Mouse (Mus musculus) lung, postnatal 25 days (tissue): Measurements from ENCODE around the gene Fam241b.

Experiments
- DNase-seq: peaks from one replicate; pipeline ENCODE4 v3.0.0; 2022; ENCODE audit warnings: low spot score

Fam241b gene

GRCm38 (mm10) chr10:62070636-62071035, 73.1 kb downstream of the Fam241b start:
- no peak for DNase-seq

DNA sequence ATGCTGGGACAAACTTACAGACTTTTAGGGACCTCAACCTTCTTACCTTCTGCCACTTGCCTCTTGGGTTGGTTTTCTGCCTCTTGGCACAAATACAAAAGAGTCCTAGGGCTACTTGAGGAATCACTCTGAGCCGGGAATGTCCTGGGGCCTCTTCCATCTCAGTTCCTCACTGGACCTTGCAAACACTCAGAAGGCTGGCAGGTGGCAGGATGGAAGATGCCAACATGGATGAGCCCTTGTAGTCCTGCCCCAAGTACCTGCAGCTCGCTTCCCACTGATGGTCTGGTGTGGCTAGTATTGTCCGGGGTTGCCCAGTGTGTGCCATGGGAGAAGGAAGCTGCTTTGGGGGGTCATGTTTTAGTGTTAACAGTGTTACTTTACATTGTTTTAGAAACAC, 73.8 kb downstream of the Fam241b start:
- DNase-seq, result no peak

- no peak for DNase-seq
Observed at GRCm38 (mm10) chr10:62069398-62069797, 74.3 kb downstream of the Fam241b start.

GRCm38 (mm10) chr10:62068532-62068931, 75.2 kb downstream of the Fam241b start:
- no peak for DNase-seq

DNA sequence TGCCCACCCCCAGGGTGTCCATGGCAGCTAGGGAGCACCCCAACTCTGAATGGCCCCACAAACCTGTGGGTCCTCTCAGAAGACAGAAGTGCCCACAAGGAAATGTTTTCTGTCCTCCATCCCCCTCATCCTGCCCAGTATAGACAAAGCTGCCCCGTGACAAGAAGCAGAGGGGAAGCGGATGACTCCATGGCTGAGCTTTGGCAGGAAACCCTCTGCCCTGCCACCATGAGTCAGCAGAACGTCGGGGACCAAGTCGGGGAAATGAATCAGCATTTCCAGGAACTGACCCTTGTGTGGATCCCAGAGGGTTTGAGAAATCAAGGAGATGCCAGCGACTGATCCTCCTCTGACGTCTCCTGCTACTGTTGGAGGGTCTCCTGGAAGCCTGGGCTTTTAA, 77.5 kb downstream of the Fam241b start:
- DNase-seq, result no peak

- no peak for DNase-seq
Observed at GRCm38 (mm10) chr10:62062786-62063185, 80.9 kb downstream of the Fam241b start.

GRCm38 (mm10) chr10:62060969-62061678, 82.6 kb downstream of the Fam241b start:
- no peak for DNase-seq

DNA sequence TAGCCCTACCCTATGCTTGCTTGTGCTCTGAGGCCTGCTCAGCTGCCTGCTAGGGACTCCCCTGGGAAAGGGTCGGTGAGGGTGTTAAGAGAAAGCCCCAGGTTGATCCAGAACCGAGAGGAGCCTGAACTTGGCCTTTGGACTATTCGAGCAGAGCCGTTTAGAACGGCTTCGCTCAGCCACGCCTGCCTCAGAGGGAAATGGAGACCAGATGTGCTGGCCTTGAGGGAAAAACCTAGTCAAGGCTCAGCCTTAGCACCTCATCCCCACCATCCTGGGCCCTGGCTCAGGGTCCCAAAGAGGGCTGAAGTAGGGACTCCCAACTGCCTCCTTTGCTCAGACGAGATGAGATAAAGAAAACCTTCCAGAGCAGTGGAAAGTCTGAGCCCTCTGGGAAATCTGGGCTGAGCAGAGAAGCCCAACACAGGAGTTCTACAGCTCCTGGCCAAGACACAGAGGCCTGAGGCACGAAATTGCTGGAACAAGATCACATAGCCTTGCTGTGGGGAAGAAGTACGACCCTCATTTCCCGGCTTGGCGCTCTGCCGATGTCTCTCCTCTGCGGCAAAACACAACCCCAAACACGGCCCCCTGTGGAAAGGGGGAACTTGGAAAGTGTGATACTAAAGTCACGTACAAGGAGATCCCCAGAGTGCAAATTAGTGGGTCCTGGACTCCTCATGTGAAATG, 83.4 kb downstream of the Fam241b start:
- DNase-seq, result no peak

DNA sequence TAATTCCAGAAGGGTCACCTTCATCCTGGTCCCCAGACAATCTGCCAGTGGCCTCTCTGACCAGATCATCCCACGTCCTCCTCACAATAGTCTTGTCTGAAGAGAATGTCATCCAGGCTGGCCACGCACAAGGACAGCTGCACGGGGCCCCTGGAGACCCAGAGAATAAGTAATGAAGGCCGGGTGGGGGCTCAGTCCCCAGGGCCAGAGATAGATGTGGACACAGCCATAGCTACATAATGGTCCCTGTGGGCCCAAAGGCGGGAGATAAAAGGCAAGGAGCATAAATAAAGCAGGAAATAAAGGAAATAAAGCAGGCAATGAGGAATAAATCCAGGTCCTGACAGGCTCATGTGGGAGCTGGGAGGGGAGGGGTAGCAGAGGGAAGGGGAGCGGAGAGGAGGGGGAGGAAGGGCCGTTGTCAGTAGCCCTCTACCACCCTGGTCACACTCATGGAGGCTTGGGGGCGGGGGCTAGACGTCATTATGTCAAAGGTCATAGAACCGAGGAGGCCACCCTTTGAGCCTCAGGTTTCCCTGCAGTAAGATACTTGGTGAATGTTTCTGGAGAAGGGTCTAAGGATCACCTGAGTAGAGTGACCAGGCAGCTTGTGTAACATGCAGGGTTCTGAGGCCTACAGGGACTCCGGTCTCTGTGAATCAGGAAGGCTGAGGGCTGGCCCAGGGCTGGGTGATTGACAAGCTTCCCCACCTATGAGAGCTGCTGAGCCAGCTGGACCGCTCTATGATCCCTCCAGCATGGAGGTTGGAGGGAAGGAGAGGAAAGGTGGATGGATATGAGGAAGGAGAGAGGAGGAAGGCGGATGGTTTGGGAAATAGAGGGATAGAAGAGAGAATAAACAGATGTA, 85.0 kb downstream of the Fam241b start:
- DNase-seq, result no peak
